Mouse (Mus musculus): ENCODE measurements around the gene Osbpl3. TPM values are rescaled to one million over a fixed set of nuclear protein-coding genes. Genes with fewer than 3 reads are reported as not detected.

The Osbpl3 gene
- polyA plus RNA-seq, 1 experiment from 2014 or later: 6.2 TPM

Other genes starting within 250 kb of the Osbpl3 start
- 78.0 and 85.3 TPM in 2 replicates for gene Gsdme, start 192.3 kb downstream of the Osbpl3 start, polyA plus RNA-seq (2015; fragmentation: Nextera tagmentation; extraction: Ambion mirVana)
- gene Cycs, start 110.3 kb upstream of the Osbpl3 start, polyA plus RNA-seq (2015; fragmentation: Nextera tagmentation; extraction: Ambion mirVana): 65.9 and 67.7 TPM in 2 replicates
- gene 4921507P07Rik, start 140.4 kb upstream of the Osbpl3 start, polyA plus RNA-seq (2015; fragmentation: Nextera tagmentation; extraction: Ambion mirVana): 3.1 and 3.2 TPM in 2 replicates
- 0.43 and 1.5 TPM in 2 replicates for gene Npvf, start 198.2 kb upstream of the Osbpl3 start, polyA plus RNA-seq (2015; fragmentation: Nextera tagmentation; extraction: Ambion mirVana)